Mouse (Mus musculus) ES-E14 (cell line): Measurements from ENCODE around the gene Bnc2. TPM values are rescaled to one million over a fixed set of nuclear protein-coding genes. Genes with fewer than 3 reads are reported as not detected.

Experiments
- DNase-seq: peaks from one replicate; pipeline ENCODE4 v3.0.0-alpha.2; 2013; ENCODE audit warnings: low read depth, low spot score
- H3K27ac ChIP-seq: 2 replicates; pipeline ENCODE4 v1.5.1; 2012; ENCODE audit warnings: low read depth, mild to moderate bottlenecking, low read length, moderate library complexity, mixed read lengths; ENCODE audit not compliant: poor library complexity, insufficient read depth, severe bottlenecking
- H3K36me3 ChIP-seq: 2 replicates; pipeline ENCODE4 v1.6.1; 2012; ENCODE audit warnings: mild to moderate bottlenecking, low read length, moderate library complexity, mixed read lengths; ENCODE audit not compliant: control insufficient read depth, poor library complexity, insufficient read depth, severe bottlenecking
- H3K4me1 ChIP-seq, 2 experiments: fragments of 150-350 bp in 1 of 2; sonication (generic) in 1 of 2; 2 replicates each; pipeline ENCODE4 v1.6.1; 2012; ENCODE audit warnings: low read length in 2 of 2, mild to moderate bottlenecking in 1 of 2, mixed read lengths in 1 of 2; ENCODE audit not compliant: control insufficient read depth in 2 of 2, insufficient read depth in 2 of 2, poor library complexity in 1 of 2
- H3K4me3 ChIP-seq, 2 experiments: fragments of 150-350 bp in 1 of 2; sonication (generic) in 1 of 2; 2 replicates each; pipeline ENCODE4 v1.5.1; 2012; ENCODE audit warnings: low read length in 2 of 2, low read depth in 1 of 2, mild to moderate bottlenecking in 1 of 2, mixed read lengths in 1 of 2; ENCODE audit not compliant: insufficient read depth in 1 of 2, poor library complexity in 1 of 2, severe bottlenecking in 1 of 2
- H3K9ac ChIP-seq: 2 replicates; pipeline ENCODE4 v1.6.1; 2012; ENCODE audit warnings: low read depth, mild to moderate bottlenecking, low read length, mixed read lengths; ENCODE audit not compliant: poor library complexity, insufficient read depth, severe bottlenecking
- H3K9me3 ChIP-seq: fragments of 150-350 bp; sonication (generic); 2 replicates; pipeline ENCODE4 v1.6.1; 2012; ENCODE audit warnings: low read depth, mild to moderate bottlenecking, low read length; ENCODE audit not compliant: control insufficient read depth, insufficient read depth
- CHD2 ChIP-seq: IDR thresholded peaks from 2 replicates; pipeline ENCODE4 v1.6.1; 2014; ENCODE audit warnings: mild to moderate bottlenecking, low read depth, low read length, inconsistent platforms
- HCFC1 ChIP-seq: IDR thresholded peaks from 2 replicates; pipeline ENCODE4 v1.6.1; 2012; ENCODE audit warnings: low read length, inconsistent platforms, borderline replicate concordance; ENCODE audit not compliant: insufficient read depth
- MAFK ChIP-seq: IDR thresholded peaks from 2 replicates; pipeline ENCODE4 v1.6.1; 2014; ENCODE audit warnings: mild to moderate bottlenecking, low read depth, low read length, inconsistent platforms; ENCODE audit not compliant: insufficient read depth
- ZC3H11A ChIP-seq: IDR thresholded peaks from 2 replicates; pipeline ENCODE4 v1.6.1; 2012; ENCODE audit warnings: low read depth, mild to moderate bottlenecking, inconsistent platforms, low read length, borderline replicate concordance
- ZNF384 ChIP-seq: IDR thresholded peaks from 2 replicates; pipeline ENCODE4 v1.6.1; 2012; ENCODE audit warnings: low read depth, low read length, inconsistent platforms
- in situ Hi-C, 2 experiments: fragments of 600-800 bp; cut with MboI; formaldehyde crosslinking; loops; one replicate each; pipeline ENCODE4 v1.15.1; 2025; ENCODE audit warnings: low sequenced_read_pairs in 2 of 2, inconsistent platforms in 1 of 2; ENCODE audit not compliant: unreplicated experiment in 2 of 2
- total RNA-seq: library from RNA; depleted of rRNA; stranded (reverse); fragments of 300-350 nt; gene quantifications from 2 replicates; pipeline ENCODE4 v1.2.3, GENCODE M21; 2012

Gene Bnc2
- total RNA-seq, 1 experiment = 15.1 TPM

GRCm38 (mm10) chr4:84411431-84411830, 263.6 kb downstream of the Bnc2 start:
- H3K27ac ChIP-seq = no peak overlapping the region
- in situ Hi-C loops = no loop called here
- peaks cover 4% of the 10 kb centered on the region; the same call in 1 of the 2 replicates for H3K36me3 ChIP-seq
- no peak overlapping the region for H3K4me3 ChIP-seq
- DNase-seq = no peak
- TF ChIP-seq ZC3H11A (no peak), MAFK (no peak), CHD2 (no peak), ZNF384 (no peak)
- no peaks in the 10 kb centered on the region for H3K9me3 ChIP-seq
- H3K4me1 ChIP-seq = no peaks in the 10 kb centered on the region
- no peak overlapping the region for H3K9ac ChIP-seq

GRCm38 (mm10) chr4:84407328-84408028, 267.6 kb downstream of the Bnc2 start:
- H3K4me3 ChIP-seq = no peak overlapping the region
- no peaks in the 10 kb centered on the region for H3K4me1 ChIP-seq
- no peaks in the 10 kb centered on the region for H3K36me3 ChIP-seq
- no peak overlapping the region for H3K9ac ChIP-seq
- in situ Hi-C loops = no loop called here
- TF ChIP-seq CHD2 = no peak
- TF ChIP-seq ZNF384 = no peak
- no peak for TF ChIP-seq ZC3H11A
- TF ChIP-seq HCFC1 = no peak
- no peak for TF ChIP-seq MAFK
- no peaks in the 10 kb centered on the region for H3K9me3 ChIP-seq
- no peak overlapping the region for H3K27ac ChIP-seq
- DNase-seq = no peak

DNA sequence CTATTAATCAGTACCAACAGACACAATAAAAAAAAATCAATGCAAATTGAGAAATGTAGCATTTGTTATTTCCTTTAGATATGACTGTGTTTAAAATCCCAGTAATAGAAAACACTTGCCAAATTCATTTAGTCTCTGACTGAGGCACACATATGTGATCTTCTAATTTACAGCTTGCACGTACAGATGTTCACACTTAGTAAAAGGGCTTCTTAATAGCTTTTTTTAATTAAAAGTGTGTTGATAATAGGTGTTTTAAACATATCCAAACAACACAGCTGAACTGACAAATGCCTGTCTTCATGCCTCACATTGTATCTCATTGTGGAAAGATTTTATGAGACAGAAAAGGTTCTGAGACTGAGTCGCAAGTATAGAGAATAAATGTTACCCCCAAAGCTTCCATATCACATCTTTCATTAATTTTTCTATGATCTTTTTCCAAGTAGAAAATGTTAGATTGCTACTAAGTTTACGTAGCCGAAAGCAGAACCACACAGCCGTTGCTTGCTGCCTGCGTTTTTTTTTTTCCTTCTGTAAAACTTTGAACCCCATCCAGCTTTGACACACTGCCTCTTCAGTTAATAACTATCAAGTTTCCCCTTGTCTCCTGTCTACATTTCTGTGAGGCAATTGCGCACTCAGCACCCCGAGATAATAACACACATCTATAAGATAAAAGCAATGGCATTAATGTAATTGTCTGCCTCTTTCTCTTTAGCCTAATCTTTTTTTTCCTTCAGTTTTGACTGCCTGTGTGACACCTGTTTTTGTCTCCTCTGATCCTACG, 271.5 kb downstream of the Bnc2 start:
- DNase-seq = no peak
- TF ChIP-seq ZNF384 (no peak), CHD2 (no peak), MAFK (no peak), HCFC1 (no peak), ZC3H11A (no peak)
- Histone ChIP-seq H3K4me1 (no peaks in the 10 kb centered on the region), H3K27ac (no peak overlapping the region), H3K36me3 (0 out of 2 replicates have a peak, but pooled peaks cover 2% of the 10 kb centered on the region), H3K4me3 (no peak overlapping the region), H3K9ac (no peak overlapping the region), H3K9me3 (no peaks in the 10 kb centered on the region)
- in situ Hi-C loops = no loop called here

GRCm38 (mm10) chr4:84388991-84389390, 286.1 kb downstream of the Bnc2 start:
- no peak for TF ChIP-seq ZC3H11A
- no peak for TF ChIP-seq MAFK
- TF ChIP-seq HCFC1 = no peak
- no peak for TF ChIP-seq CHD2
- TF ChIP-seq ZNF384 = no peak
- no peak for DNase-seq
- Histone ChIP-seq H3K27ac (no peak overlapping the region), H3K9ac (no peak overlapping the region), H3K36me3 (peaks cover 4% of the 10 kb centered on the region; the same call in 1 of the 2 replicates), H3K4me3 (no peak overlapping the region), H3K4me1 (peaks cover 0 to 3% of the 10 kb centered on the region in 2 experiments; a peak in 1 of 4 replicates), H3K9me3 (no peaks in the 10 kb centered on the region)
- in situ Hi-C loops = no loop called here
